Mouse (Mus musculus) liver, embryonic 14.5 days (tissue): ENCODE results near the gene Ccdc154. TPM values are rescaled to one million over a fixed set of nuclear protein-coding genes. Genes with fewer than 3 reads are reported as not detected.

Experiments used
- ATAC-seq: fragments of 200-750 bp; cut with Nextera tagmentation; 2 replicates; pipeline ENCODE4 v1.8.0; 2017; ENCODE audit warnings: moderate number of reproducible peaks, mild to moderate bottlenecking, moderate library complexity; ENCODE audit not compliant: insufficient read depth
- DNase-seq, 3 experiments: peaks; one replicate each; pipeline ENCODE4 v3.0.0-alpha.2; 2012 to 2013; ENCODE audit warnings: low read depth in 3 of 3, low spot score in 3 of 3
- H3K27ac ChIP-seq: fragments of 300-500 bp; sonication (generic); 2 replicates; pipeline ENCODE4 v1.5.1; 2014; ENCODE audit warnings: moderate library complexity, mild to moderate bottlenecking, control low read depth, inconsistent platforms
- H3K27me3 ChIP-seq: fragments of 300-500 bp; sonication (generic); 2 replicates; pipeline ENCODE4 v1.6.1; 2014; ENCODE audit warnings: mild to moderate bottlenecking, low read length, moderate library complexity; ENCODE audit not compliant: control insufficient read depth, insufficient read depth
- H3K36me3 ChIP-seq: fragments of 300-500 bp; sonication (generic); replicated peaks from 2 replicates; pipeline ENCODE4 v1.6.1; 2014; ENCODE audit warnings: low read depth; ENCODE audit not compliant: control insufficient read depth, insufficient read depth
- H3K4me1 ChIP-seq, 2 experiments: fragments of 200-500 bp in 1 of 2; fragments of 300-500 bp in 1 of 2; sonication (generic) in 1 of 2; replicated peaks; 2 replicates each; pipeline ENCODE4 v1.6.1; 2012 to 2014; ENCODE audit warnings: antibody characterized with exemption in 1 of 2, inconsistent platforms in 1 of 2, low read length in 1 of 2; ENCODE audit not compliant: control insufficient read depth in 2 of 2, insufficient read depth in 2 of 2
- H3K4me2 ChIP-seq: fragments of 300-500 bp; sonication (generic); 2 replicates; pipeline ENCODE4 v1.6.1; 2014; ENCODE audit warnings: low read depth, mild to moderate bottlenecking, control low read depth, moderate library complexity
- H3K4me3 ChIP-seq, 2 experiments: fragments of 200-500 bp in 1 of 2; fragments of 300-500 bp in 1 of 2; sonication (generic) in 1 of 2; 2 replicates each; pipeline ENCODE4 v1.5.1; 2012 to 2014; ENCODE audit warnings: low read depth in 2 of 2, low read length in 2 of 2, mild to moderate bottlenecking in 2 of 2, control low read depth in 1 of 2, inconsistent platforms in 1 of 2, moderate library complexity in 1 of 2; ENCODE audit not compliant: insufficient read depth in 1 of 2
- H3K9ac ChIP-seq: fragments of 300-500 bp; sonication (generic); replicated peaks from 2 replicates; pipeline ENCODE4 v1.6.1; 2014; ENCODE audit warnings: mild to moderate bottlenecking, control low read depth, moderate library complexity
- H3K9me3 ChIP-seq: fragments of 300-500 bp; sonication (generic); 2 replicates; pipeline ENCODE4 v1.6.1; 2016; ENCODE audit warnings: low read length, mixed read lengths; ENCODE audit not compliant: control insufficient read depth
- CTCF ChIP-seq: IDR thresholded peaks from 2 replicates; pipeline ENCODE4 v1.5.1; 2016; ENCODE audit warnings: antibody characterized with exemption, low read depth, control low read depth
- EP300 ChIP-seq: IDR thresholded peaks from 2 replicates; pipeline ENCODE4 v1.6.1; 2016; ENCODE audit warnings: antibody characterized with exemption, low read depth
- WGBS: fragments of 180-500 bp; shearing (Covaris S2); extraction: QIAGEN DNeasy Blood & Tissue Kit; methylation state at CpG from one replicate; pipeline ENCODE4 v1.1.7; 2014; ENCODE audit not compliant: insufficient replicate concordance; 5-methylcytosine and 5-hydroxymethylcytosine counted together
- polyA plus RNA-seq, 2 experiments: library from polyadenylated mRNA; depleted of rRNA in 1 of 2; stranded (reverse) in 1 of 2; unstranded in 1 of 2; fragments of >200 nt; fragmentation: Nextera tagmentation in 1 of 2; extraction: Ambion mirVana in 1 of 2; gene quantifications; 2 replicates each; pipeline versions ENCODE4 v1.2.1 to v1.2.3; 2012 to 2014

Ccdc154 gene
- polyA plus RNA-seq, 2 experiments, result not detected

DNA sequence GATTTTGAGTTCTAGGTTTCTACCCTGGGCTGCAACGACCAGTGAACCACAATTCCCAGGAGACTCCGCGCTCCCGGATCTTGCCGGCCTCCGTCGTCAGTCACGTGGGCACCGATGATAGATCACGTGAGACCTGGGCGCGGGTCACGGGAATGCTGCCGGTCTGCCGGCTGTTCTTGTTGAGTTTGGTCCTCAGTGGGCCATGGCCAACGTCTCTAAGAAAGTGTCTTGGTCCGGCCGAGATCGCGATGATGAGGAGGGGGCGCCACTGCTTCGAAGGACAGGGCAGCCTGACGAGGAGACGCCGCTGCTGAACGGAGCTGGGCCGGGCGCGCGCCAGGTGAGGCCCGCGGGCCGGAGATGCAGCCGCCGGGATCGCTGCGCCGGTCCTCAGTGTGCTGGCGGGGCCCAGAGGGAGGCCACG is 29.0 kb upstream of the Ccdc154 start, which contains the start of gene Clcn7:
Clcn7 (plus strand) TSS at position 117 of the 424 bp plus-strand sequence.
- Histone ChIP-seq H3K9ac (peak within 1 kb of the TSS; percentile 82), H3K9me3 (no peaks in the 10 kb centered on the region), H3K36me3 (no peaks in the 10 kb centered on the region), H3K4me3 (peak within 1 kb of the TSS; percentile 90 to 97), H3K4me2 (peak within 1 kb of the TSS; percentile 97), H3K4me1 (peaks cover 8 to 12% of the 10 kb centered on the region in 2 experiments), H3K27me3 (no peaks in the 10 kb centered on the region), H3K27ac (peak within 1 kb of the TSS; percentile 59)
- TF ChIP-seq CTCF (0 out of 2 replicates have a peak, but pooled peaks have one; percentile 12), EP300 (no peak)
- WGBS, result under 1% methylated on average over 38 of the region's 40 CpGs
- ATAC-seq (peak; percentile 90), DNase-seq (peak; percentile 76 to 78 (median 77))

DNA sequence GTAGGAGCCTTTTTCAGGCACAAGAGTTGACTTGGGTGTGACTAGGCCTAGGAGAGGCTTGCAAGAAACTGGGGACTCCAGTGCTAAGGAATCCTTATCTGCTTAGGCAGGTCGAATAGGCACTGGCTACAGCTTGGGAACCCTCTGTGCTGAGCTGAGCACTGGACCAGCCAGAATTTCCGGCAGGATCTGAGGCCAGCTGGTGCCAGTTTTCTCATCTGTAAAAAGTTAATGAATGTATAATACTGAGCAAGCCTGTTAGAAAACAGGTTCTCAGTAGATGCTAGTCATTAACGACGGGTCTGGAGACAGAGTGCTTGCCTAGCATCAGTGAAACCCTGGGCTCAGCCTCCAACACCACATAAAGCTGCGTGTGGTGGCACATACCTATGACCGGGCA is 26.6 kb upstream of the Ccdc154 start:
- TF ChIP-seq CTCF (no peak), EP300 (no peak)
- no peak for DNase-seq
- Histone ChIP-seq H3K4me1 (peaks cover 7 to 11% of the 10 kb centered on the region in 2 experiments), H3K9ac (no peak overlapping the region), H3K27ac (no peak overlapping the region), H3K4me2 (no peak overlapping the region), H3K27me3 (no peaks in the 10 kb centered on the region), H3K9me3 (no peaks in the 10 kb centered on the region), H3K36me3 (no peaks in the 10 kb centered on the region), H3K4me3 (no peak overlapping the region)
- WGBS, result 77% methylated on average over 6 of the region's 6 CpGs
- no peak for ATAC-seq

DNA sequence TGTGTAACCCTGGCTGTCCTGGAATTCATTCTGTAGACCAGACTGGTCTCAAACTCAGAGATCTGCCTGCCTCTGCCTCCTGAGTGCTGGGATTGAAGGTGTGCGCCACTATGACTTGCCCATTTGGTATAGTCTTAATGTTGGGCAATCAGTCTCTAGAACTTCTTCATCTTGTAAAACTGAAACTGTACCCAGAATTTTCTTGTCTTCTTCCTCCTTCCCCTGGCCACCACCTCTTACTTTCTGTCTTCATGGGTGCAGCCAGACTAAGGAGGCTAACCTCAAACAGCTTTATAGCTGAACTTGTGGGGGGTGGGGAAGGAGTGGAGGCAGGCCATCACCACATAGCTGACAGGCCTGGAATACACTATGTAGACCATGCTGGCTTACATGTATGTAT is 23.5 kb upstream of the Ccdc154 start:
- no peak overlapping the region for H3K4me2 ChIP-seq
- H3K4me1 ChIP-seq, result peaks cover 7 to 8% of the 10 kb centered on the region in 2 experiments
- WGBS, result 94% methylated on average over 1 of the region's 1 CpGs
- H3K27ac ChIP-seq, result no peak overlapping the region
- no peak for TF ChIP-seq CTCF
- TF ChIP-seq EP300, result no peak
- H3K27me3 ChIP-seq, result no peaks in the 10 kb centered on the region
- no peaks in the 10 kb centered on the region for H3K9me3 ChIP-seq
- no peak for DNase-seq
- H3K36me3 ChIP-seq, result no peaks in the 10 kb centered on the region
- ATAC-seq, result no peak
- no peak overlapping the region for H3K4me3 ChIP-seq
- no peak overlapping the region for H3K9ac ChIP-seq

DNA sequence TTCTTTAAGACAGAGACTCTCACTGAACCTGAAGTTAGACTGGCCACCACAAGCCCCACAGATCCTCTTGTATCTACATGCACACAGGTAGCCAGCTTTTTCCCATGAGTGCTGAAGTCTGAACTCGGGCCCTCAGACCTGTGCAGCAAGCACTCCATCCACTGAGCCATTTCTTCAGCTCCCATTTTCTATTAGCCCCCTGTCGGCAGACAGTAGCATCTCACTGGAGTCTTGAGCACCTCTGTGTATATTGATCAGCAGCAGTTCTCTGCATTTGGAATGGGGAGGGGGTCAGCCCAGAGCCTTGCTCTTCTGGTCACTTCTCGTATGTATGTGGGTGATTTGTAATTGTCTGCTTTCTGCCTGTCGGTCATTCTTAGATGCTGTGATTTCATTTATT is 22.3 kb upstream of the Ccdc154 start:
- 66% methylated on average over 4 of the region's 4 CpGs for WGBS
- Histone ChIP-seq H3K36me3 (no peaks in the 10 kb centered on the region), H3K27me3 (no peaks in the 10 kb centered on the region), H3K4me1 (no peaks in the 10 kb centered on the region), H3K27ac (no peak overlapping the region), H3K4me3 (no peak overlapping the region), H3K9ac (no peak overlapping the region), H3K4me2 (no peak overlapping the region), H3K9me3 (no peaks in the 10 kb centered on the region)
- no peak for ATAC-seq
- TF ChIP-seq EP300 (no peak), CTCF (peak; percentile 54)
- DNase-seq, result no peak

DNA sequence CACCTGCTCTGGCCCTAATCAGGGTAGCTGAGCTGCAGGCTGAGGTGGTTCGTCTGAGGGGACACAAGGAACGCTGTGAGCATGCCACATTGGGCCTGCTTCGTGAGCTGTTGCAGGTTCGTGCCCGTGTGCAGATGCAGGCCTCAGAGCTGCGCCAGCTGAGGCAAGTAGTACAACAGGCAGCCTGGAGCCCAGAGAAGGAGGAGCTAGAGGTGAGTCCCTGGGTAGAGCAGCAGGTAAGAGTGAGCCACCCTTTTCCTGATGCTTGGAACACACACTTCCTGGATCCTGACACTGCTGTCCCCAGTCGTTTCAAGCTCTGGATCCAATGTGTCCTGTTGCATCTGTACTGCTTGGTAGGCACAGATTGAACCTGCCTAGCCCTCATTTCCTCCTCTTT is 1.1 kb downstream of the Ccdc154 start:
- DNase-seq, result no peak
- Histone ChIP-seq H3K4me3 (no peak overlapping the region), H3K9ac (no peak overlapping the region), H3K27ac (no peak overlapping the region), H3K4me2 (no peak overlapping the region), H3K9me3 (no peaks in the 10 kb centered on the region), H3K36me3 (peaks cover 3% of the 10 kb centered on the region; the same call in 1 of the 2 replicates), H3K4me1 (no peaks in the 10 kb centered on the region), H3K27me3 (no peaks in the 10 kb centered on the region)
- TF ChIP-seq EP300 (no peak), CTCF (no peak)
- ATAC-seq, result no peak
- WGBS, result 71% methylated on average over 7 of the region's 7 CpGs
